Mouse (Mus musculus) colon, adult 2 months (tissue): Measurements from ENCODE around the gene Olfr1414. TPM values are rescaled to one million over a fixed set of nuclear protein-coding genes. Genes with fewer than 3 reads are reported as not detected.

Source experiments
- polyA plus RNA-seq: library from polyadenylated mRNA; depleted of rRNA; stranded (reverse); fragments of >200 nt; gene quantifications from 2 replicates; pipeline ENCODE4 v1.2.3, GENCODE M21; 2012; rRNA removed

The Olfr1414 gene
- not detected in 2 replicates for polyA plus RNA-seq

GRCm38 (mm10) chr1:92518561-92518960 lies at the start of gene Olfr1414:
TSS of gene Olfr1414 (minus strand) at chr1:92518661.

GRCm38 (mm10) chr1:92496001-92496400 lies 22.5 kb downstream of the Olfr1414 start, which contains the start of gene Olfr1415:
TSS of gene Olfr1415 (minus strand) at chr1:92496101.

GRCm38 (mm10) chr1:92485013-92485412 lies 33.4 kb downstream of the Olfr1414 start, which contains the start of gene Olfr1416:
TSS of gene Olfr1416 (minus strand) at chr1:92485113.

GRCm38 (mm10) chr1:92473165-92474041 lies 45.1 kb downstream of the Olfr1414 start, which contains the start of gene Ndufa10:
TSS of gene Ndufa10 (minus strand) at chr1:92473860.

Other genes with a start within 250 kb of the Olfr1414 start
- 89.2 and 100.0 TPM in 2 replicates for gene Ndufa10, start 44.8 kb downstream of the Olfr1414 start, polyA plus RNA-seq
- not detected in 2 replicates for gene Olfr1416, start 33.5 kb downstream of the Olfr1414 start, polyA plus RNA-seq
- gene Olfr1415, start 22.6 kb downstream of the Olfr1414 start, polyA plus RNA-seq, result not detected in 2 replicates
- gene Olfr1413, start 52.7 kb upstream of the Olfr1414 start, polyA plus RNA-seq, result not detected in 2 replicates
- gene Olfr1412, start 67.1 kb upstream of the Olfr1414 start, polyA plus RNA-seq, result not detected in 2 replicates
- not detected in 2 replicates for gene Olfr1411, start 75.8 kb upstream of the Olfr1414 start, polyA plus RNA-seq
- gene Olfr1410, start 87.1 kb upstream of the Olfr1414 start, polyA plus RNA-seq, result not detected in 2 replicates
- not detected in 2 replicates for gene Olfr12, start 99.1 kb upstream of the Olfr1414 start, polyA plus RNA-seq
- gene Cops9, start 123.3 kb upstream of the Olfr1414 start, polyA plus RNA-seq, result 60.3 and 85.8 TPM in 2 replicates
- gene Otos, start 130.2 kb upstream of the Olfr1414 start, polyA plus RNA-seq, result 0.30 TPM in 1 of 2 replicates, not detected in the other